Mouse (Mus musculus) kidney, postnatal 10 days (tissue): ENCODE data around the gene Smg5.
"Not testable (repeated sequence)": the region's sequence is repeated elsewhere in the genome, so short reads cannot be mapped to it uniquely, and the experiment has no call there.

ENCODE experiments used
- DNase-seq: peaks from one replicate; pipeline ENCODE4 v3.0.0; 2021; ENCODE audit warnings: mixed read lengths

Gene Smg5

DNA sequence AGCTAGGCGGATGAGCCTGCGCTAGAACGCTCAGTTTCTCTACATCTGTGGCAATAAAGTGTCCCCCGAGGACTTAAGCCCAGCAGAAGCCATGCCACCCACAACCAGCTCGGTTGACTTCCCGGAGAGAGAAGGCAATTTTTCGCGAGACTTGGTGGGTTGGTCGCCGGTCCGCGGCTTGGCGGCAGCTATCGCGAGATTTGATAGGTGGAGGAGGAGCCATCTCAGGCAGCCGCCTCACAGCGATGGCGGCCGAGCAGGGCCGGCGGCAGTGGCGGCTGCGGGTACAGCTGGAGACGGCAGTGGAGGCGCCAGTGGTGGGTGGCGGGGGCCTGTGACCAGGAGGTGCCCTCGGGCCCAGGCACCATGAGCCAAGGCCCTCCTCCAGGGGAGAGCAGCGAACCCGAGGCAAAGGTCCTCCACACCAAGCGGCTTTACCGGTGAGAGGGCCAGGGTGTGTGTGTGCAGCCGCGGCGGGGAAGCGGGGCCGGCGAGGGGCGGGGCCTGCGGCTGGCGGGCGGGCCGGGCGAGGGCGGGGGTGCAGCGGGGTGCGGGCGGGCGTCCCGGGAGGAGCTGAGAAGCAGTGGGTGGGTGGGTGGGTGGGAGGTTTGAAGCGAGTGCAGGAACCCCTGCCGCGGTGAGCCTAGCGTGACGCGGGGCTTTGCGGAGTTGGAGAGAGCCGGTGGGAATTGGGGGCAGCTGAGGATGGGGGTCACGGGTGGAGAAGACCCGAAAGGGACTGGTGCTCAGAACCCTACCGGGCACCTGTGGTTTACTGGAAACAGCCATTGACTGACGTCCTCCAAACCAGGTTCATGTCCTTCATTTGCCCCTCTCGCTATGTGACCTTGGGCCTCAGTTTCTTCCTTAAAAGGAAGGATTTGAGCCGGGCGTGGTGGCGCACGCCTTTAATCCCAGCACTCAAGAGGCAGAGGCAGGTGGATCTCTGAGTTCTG lies at the start of gene Smg5, which contains the start of gene Tmem79:
TSS of gene Smg5 (plus strand) at position 203 of the 956 bp plus-strand sequence.
TSS of gene Tmem79 (minus strand) at position 91 of the 956 bp plus-strand sequence.
- peak; percentile 98 for DNase-seq

GRCm38 (mm10) chr3:88287110-88287509 lies 49.0 kb upstream of the Smg5 start, which contains the start of gene Gm38392:
Gm38392 (minus strand) TSS chr3:88287210.
- DNase-seq, result no peak

DNA sequence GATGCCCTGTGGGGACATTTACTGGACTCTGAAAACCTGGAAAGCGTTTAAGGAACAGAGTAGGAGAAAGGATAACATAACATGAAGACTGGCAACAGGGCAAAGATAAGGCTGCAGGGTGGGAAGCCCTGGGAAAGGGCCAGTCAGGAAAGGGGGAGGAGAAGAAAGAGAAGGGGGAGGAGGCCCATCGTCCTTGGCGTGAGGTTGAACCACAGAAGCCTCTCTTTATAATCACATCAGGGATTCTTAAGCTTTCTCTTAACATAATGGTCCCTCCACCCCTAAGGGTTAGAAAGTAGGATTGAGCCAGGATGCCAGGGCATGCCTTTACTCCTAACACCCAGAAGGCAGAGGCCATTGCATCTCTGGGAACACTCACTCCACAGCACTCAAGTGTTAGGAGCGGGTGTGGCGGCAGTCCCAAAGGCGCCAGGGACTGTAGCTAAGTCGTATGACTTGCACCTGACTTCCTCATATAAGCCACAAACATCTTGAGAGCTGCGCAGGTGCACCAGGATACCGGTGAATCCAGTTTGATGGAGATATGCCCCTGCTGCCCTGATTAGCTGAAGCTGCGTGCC lies 47.8 kb upstream of the Smg5 start:
- not testable (repeated sequence) for DNase-seq

- peak; percentile 33 for DNase-seq
Observed at GRCm38 (mm10) chr3:88291970-88292369, 44.1 kb upstream of the Smg5 start.

- DNase-seq, result not testable (repeated sequence)
Observed at GRCm38 (mm10) chr3:88295272-88295671, 40.8 kb upstream of the Smg5 start.

DNA sequence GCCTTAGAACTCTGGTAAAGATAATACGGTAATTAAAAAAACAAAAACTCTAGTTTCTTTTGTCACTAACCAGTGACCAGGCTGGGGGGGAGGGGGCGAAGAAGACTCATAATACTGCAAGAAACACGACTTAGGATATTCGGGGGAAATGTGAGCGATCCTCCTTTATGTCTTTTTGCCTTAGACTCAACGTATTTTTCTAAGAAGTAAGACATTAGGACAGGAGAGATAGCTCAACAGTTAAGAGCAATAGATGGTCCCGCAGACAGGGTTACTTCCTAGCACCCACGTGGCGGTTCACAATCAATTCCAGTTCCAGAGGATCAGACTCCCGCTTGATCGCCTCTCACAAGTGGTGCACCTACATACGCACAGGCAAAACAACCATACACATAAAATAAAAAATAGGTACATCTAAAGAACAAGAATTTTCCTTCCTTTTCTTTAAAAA lies 39.9 kb upstream of the Smg5 start:
- DNase-seq, result no peak

GRCm38 (mm10) chr3:88296561-88297318 lies 39.3 kb upstream of the Smg5 start, which contains the start of the genes Tsacc and Cct3:
Tsacc (minus strand) TSS chr3:88296999.
Cct3 (plus strand) TSS chr3:88297116.
- peak; percentile 97 for DNase-seq

- no peak for DNase-seq
Observed at GRCm38 (mm10) chr3:88297321-88297851, 38.7 kb upstream of the Smg5 start.

DNA sequence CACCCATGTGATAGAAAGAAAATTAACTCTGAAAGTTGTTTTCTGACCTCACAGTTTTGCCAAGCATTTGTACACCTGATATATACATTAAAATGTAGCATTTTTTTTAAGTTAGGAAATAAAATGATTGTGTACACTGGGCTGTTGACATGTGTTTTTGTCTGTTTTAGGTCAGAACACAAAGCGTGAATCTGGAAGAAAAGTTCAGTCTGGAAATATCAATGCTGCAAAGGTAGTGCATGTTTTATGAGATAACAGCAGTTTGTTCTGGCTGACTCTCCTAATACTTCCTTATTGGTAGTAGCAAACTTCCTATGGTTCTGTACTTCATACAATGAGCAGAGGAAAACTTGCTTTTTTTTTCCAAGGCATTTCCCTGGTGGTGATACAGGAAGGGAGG lies 36.9 kb upstream of the Smg5 start:
- no peak for DNase-seq

DNA sequence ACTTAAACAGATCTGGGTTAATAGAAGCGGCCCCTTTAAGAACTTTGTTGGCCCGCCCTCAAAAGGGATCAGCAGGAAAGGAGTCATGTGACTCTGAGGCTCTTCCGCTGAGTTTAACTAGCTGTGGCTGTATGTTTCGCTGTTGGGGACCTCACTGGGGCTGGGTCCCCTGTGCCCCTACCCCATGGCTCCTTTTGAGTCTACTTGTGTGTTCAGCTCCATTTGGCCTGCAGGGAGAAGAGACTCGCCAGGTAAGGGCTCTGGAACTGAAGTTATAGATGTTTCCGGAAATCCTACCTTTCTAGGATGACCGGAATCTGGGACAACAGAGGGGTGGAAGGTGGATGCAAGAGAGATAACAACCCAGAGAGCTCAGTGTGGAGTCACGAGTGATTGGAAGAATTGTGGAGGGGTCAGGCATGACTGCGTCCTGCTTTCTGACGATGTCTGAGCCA lies 11.1 kb upstream of the Smg5 start, which contains the start of gene Glmp:
TSS of gene Glmp (plus strand) at position 73 of the 455 bp plus-strand sequence.
- peak; percentile 78 for DNase-seq

DNA sequence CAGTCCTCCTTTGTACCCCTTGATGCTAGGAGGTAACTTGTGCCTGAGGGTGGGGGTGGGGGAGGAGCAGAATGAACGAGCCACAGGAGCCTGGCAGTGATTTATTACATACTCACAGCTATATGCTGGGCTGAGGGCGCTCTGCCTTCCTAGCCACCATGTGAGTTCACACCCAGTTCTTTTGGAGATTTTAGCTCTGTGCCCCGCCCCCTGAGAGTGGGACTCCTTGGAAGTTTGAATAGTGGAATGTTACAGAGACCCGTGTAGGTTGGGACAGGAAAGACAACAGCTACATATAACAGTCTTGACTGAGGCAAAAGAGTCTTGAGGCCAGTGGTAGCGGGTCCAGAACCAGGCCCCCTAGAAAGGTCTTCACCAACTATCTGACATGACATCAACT lies 7.1 kb upstream of the Smg5 start:
- DNase-seq, result no peak

DNA sequence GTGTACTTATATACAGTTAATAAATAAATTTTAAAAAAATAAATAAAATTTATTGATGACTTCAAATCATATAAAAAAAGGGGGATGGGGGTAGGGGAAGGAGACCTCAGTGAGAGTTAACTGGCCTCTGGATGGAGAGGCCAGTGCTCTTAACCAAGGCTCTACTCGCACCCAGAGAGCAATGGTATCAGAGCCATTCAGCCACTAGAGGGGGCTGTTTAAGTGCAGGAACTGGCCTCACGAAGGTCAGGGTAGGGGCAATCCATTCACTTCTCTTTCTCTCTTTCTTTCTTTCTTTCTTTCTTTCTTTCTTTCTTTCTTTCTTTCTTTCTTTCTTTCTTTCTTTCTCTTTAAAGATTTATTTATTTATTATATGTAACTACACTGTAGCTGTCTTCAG lies 4.8 kb upstream of the Smg5 start:
- peak; percentile 60 for DNase-seq

GRCm38 (mm10) chr3:88334029-88334658 lies 1.9 kb upstream of the Smg5 start:
- peak; percentile 44 for DNase-seq

GRCm38 (mm10) chr3:88334902-88335435 lies 1.1 kb upstream of the Smg5 start:
- DNase-seq, result no peak

DNA sequence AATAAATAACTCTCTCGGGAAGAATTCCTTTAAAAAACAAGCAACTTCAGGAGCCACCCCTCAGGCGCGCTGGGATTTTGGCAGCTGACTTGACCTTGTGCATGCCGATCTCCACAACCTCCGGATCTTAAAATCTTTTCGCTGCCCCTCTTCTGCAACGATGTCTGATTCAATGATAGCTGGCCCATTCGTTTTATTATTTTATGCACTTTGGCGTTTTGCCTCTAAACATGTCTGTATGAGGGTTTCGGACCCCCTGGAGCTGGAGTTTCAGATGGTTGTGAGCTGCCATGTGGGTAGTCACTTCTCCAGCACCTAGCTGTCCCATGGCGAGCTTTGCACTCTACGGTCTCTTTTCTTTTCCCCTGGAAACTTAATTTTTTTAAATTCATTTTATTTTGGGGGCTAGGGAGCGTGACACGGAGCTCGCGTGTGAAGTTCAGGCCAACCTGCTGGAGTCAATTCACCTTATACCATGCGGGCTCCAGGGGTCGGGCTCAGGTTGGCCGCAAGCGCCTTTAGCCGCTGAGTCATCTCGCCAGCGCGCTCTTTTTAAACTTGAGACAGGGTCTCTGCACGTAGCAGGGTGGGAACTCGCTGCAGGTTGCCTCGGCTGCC lies 515 bp upstream of the Smg5 start:
- no peak for DNase-seq

- DNase-seq, result no peak
Observed at GRCm38 (mm10) chr3:88337367-88338020, 1.4 kb downstream of the Smg5 start.

- DNase-seq, result no peak
Observed at GRCm38 (mm10) chr3:88338316-88338715, 2.3 kb downstream of the Smg5 start.

DNA sequence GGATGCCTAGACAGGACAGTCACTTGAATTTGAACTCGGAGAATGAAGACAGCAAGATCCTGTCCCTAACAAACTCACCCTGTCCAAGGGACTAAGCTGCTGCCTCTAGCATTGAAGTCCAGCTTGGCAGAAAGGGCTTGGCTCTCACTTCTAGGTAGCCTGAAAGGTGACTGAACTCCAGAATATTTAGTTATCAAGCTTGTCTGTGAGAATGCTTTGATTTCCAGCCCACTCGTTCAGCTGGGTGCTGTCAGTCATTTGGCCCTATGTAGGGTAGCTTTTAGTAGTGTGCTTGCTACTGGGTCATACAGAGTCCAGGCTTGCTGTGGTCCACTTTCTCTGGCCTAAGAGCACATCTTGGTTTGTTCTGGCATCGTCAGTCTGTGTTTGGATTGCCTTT lies 2.9 kb downstream of the Smg5 start:
- no peak for DNase-seq

- DNase-seq, result no peak
Observed at GRCm38 (mm10) chr3:88350732-88351131, 14.7 kb downstream of the Smg5 start.

DNA sequence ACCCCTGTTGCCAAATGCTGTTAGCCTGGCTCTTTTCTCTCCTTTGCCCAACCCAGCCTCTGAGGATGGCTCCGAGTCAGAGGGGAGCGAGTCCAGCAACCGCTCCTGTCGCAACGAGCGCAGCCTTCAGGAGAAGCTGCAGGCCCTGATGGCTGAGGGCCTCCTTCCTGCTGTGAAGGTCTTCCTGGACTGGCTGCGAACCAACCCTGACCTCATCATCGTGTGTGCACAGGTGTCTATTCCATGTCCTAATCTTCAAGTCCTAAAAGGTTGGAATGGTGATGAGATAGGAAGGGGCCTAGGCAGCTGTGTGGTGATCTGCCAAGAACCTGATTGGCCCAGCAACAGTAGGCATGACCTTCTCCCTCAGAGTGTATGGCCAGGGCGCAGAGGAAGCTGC lies 16.8 kb downstream of the Smg5 start:
- DNase-seq, result no peak
